Mouse (Mus musculus) right cerebral cortex, adult 2 months (tissue): Measurements from ENCODE around the gene Jrkl.

Experiments used
- DNase-seq, 2 experiments: peaks; one replicate each; pipeline ENCODE4 v3.0.0; 2021 to 2022; ENCODE audit warnings: low spot score in 2 of 2

The Jrkl gene

DNA sequence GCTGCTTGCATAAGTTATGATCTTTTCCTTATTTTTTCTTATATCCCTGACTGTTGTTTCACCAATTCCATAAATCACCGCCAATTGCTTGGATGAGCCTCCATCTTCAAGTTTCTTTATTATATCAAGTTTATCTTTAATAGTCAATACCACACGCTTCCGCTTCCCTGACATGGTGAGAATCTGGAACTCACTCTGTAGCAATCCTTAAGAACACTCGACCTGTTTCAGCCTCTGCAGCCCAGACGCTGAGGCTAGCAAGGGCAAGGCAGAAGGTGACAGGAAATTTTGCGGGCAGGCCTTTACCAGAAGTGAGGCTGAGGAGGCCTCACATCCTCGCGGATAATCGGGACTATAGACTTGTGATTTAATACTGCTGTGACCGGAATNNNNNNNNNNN is at the start of gene Jrkl:
Gene Jrkl (minus strand): TSS at position 349 of the 400 bp plus-strand sequence.
- DNase-seq, result peak; percentile 8 to 28

DNA sequence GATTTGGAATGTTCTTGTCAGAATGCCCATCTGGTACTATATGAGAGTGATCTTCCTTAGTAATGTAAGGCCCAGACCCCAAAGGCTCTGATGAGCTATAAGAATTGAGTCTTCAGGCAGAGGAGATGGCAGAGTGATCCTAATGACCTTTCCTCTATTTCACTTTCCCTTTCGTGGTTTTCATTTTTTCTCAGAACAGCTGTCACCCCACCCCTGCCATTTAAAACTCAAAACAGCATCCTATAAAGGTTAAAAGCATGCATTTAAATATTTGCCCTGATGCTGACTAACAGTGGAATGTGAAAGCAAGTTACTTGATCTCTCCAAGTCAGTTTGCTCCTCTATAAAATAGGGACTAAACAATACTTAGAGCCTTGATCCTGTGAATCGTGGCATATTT is 41.9 kb upstream of the Jrkl start:
- DNase-seq, result no peak

DNA sequence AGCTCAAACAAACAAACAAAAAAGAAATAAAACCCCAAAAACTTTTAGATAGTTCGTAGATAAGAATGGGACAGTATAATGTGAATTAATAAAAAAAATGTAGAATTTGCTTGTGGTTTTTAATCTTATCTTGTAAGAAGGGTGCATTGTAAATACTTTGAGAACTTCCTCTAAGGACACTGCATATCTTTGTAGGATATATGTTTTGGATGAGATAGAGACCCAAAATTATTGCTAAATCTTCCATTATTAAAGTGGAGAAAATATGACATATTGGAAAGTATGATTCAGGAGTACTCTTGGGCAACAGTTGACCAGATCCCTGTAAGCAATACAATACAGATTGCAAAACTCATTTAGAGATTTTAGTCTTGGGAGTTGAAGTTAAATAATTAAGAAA is 27.6 kb upstream of the Jrkl start:
- no peak for DNase-seq

DNA sequence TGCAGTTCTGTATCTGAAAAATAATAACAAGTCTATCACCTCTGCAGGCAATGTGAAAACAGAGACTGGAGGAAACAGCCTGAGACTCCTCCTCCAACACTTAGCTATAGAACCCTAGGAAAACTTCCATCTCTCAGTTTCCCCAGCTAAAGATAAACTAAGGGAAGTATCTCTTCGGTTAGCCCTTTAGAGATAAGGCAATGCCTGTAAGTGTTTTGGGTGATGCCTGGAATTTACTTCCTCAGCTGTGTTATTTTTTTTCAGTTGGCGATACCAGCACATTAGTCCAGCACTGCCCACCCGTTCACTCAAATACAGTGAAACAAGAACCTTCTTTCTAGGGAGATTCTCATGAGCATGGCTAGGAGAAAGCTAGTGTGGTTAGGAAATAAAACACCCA is 15.4 kb upstream of the Jrkl start:
- no peak for DNase-seq

DNA sequence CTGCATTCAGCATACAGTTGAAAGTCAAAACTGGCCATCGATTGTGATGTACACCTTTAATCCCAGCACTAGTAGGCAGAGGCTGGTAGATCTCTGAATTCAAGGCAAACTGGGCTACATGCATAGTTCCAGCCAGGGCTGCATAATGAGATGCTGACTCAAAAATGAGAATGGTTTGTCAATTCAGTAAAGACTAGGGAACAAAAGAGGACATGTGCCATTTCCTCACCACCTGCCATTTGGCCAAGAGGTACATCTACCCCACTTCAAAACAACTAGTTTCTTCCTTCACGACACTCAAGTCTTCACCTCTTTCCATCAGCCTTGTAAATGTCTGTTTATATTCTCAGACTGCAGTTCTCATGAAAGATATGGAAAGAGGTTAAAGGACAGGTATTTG is 12.5 kb upstream of the Jrkl start:
- no peak for DNase-seq

DNA sequence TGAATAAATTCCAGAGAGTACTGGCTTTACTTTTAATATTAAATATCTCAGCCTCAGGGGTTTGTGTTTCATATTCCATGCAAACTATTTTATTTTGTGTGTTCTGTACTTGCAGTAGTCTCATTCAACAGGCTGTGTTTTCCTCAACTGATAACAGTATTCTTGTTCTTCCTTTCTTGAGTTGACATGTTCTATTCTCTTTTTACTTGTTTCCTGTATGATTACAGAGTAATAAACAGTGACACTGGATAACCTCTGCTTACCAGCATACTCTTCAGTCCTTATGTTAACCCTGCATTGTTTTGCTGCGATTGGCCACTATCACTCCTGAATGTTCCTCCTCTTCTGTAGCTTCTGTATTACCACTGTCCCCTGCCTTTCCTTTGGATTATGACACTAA is 11.1 kb upstream of the Jrkl start:
- DNase-seq, result no peak

DNA sequence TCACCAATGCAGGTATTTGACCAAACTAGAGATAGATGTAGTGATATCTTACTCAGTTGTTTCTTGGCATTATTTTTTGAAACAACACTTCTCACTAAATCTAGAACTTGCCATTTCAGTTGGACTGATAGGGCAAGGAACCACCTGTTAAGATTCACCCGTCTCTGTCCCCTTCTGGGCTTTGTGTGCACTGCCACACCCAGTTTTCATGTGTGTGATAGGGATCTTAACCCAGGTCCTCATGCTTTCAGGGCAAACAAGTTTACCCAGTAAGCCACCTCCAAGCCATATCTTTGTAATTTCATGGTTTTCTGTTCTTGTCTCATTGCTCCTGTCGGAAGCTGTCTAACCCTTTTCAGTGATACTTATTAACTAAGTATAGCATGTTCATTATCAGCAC is 5.6 kb upstream of the Jrkl start:
- DNase-seq, result no peak

GRCm38 (mm10) chr9:13248104-13248503 is 2.5 kb upstream of the Jrkl start:
- no peak for DNase-seq

- DNase-seq, result peak; percentile 67 to 73
These were observed 1.4 kb upstream of the Jrkl start, which contains the start of gene Ccdc82 for GRCm38 (mm10) chr9:13246815-13247638. Ccdc82 (plus strand) TSS chr9:13246955.

DNA sequence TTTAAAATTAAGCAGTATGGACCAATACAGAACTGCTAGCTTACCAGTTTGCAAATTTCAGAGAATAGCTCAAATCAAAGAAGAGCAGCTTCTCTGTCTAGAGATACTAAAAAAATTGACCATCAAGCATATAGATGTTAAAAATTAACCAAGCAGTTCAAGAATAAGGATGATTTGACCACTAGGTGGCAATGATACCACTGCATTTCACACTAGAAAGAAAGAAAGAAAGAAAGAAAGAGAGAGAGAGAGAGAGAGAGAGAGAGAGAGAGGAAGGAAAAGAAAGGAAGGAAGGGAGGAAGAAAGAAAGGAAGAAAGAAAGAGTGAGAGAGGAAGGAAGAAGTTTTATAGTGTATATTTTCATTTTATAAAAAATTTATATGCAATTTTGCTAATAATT is 3.3 kb downstream of the Jrkl start:
- no peak for DNase-seq

DNA sequence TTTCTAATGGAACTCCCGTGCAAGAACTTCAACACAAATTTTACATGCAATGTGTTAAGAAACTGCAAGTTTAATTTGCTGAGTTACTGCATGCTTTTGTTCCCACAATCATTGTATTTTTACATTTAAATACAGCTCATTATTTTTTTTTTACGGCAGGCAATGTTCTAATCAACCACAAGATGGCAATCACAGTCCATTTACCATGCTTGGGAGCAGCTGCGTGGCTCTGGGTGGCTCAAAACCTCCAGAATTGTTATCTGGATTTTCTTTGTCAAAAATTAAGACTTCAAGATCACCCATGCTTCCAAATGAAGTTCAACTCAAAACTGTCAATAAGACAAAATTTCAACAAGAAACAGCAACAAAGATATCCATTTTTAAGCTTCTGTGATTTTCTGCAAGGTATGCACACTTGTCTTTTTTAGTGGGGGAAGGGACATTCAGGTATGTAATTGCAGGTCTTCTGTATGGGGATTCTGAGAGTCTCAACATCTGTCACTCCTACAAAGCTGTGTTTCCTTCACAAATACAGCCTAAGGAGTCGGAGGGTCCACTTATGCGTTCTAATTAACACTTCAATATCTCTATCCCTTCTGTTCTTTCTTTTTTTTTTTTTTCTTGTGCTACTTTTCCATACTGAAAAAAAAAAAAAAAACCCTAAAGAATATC is 13.9 kb downstream of the Jrkl start:
- DNase-seq, result peak in 1 of 2 experiments; percentile 37

DNA sequence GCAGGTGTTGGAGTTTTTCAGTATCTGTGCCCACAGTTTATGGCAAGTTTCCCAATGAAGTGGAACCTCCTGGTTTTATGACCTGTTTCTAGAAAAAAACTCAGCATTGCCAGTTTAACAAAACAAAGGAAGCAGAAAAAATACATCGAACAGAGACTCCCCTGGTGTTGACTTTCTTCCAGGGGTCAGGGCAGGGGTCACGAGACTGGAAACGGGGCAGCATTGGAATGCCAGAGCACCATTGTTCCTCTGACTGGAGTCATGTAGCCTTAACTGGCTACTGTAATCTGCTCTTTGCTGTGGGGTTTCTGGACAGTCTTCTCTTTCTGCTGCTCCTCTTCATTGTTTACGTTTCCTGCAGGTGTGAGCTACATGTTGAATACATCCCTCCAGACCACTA is 15.1 kb downstream of the Jrkl start:
- no peak for DNase-seq

DNA sequence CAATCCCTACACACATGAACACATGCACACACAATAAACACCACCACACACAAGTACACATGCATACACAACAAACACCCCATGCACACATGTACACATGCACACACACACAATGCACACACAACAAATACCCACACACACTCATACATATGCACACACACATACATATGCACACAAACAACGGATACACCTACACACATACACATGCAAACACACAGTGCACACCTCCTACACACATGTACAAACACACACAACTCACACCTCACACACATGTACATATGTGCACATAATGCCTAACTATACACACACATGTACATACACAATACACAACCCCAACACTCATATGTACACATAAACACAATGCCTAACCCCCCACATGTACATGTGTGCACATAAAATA is 19.8 kb downstream of the Jrkl start:
- DNase-seq, result no peak

GRCm38 (mm10) chr9:13206369-13206768 is 39.3 kb downstream of the Jrkl start:
- no peak for DNase-seq

DNA sequence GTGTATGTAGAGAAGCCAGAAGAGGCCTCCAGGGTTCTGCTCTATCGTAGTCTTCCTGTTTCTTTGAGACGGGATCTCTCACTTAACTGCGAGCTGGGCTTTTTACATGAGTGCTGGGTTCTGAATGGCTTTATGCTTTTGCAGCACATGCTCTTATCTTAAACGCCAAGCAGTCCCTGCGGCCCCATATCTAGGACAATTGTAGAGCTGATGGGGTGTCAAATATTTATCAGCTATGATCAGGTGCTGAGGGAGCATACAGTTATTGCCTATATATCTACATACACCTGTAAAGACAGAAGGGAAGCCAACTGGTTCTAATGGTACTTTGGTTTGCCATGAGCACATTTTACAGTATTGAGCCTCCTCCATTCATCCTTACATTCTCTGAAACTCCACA is 41.9 kb downstream of the Jrkl start:
- DNase-seq, result no peak

DNA sequence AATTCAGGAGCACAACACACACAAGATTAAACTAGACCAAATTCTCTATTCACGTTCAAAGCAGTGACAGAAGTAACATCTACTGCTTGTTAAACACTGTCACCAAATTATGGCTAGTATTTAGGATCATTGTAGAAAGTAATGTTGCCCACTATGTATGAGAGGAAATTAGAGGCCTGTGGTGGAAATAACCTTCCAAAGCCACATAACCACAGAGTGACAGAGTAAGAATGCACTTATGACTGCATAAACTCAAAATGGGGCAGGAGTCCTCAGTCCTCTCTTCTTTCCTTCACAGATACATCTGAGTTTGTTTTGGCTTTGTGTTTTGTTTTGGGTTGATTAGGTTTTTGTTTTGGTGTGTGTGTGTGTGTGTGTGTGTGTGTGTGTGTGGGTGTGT is 42.5 kb downstream of the Jrkl start:
- no peak for DNase-seq

DNA sequence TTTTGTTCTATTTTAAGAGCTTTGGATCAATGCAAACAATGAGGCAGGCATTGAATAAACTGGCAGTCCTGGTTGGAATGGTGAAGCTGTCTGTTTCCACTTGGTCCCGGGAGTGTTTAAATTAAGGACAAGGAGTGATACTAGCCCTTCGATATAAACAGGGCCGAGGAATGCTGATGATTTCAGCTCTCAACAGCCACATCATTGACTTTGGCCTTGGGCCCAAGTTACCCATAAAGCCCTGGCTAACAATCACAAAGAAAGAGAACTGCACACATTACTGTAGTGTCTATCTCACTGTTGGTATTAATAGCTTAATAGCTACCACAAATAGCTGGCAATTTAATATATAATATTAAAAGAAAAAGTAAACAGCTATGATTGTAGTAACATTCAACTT is 45.5 kb downstream of the Jrkl start:
- no peak for DNase-seq

- peak; percentile 25 to 47 for DNase-seq
These were observed 49.9 kb downstream of the Jrkl start for GRCm38 (mm10) chr9:13195762-13196161.

- peak in 1 of 2 experiments; percentile 8 for DNase-seq
These were observed 50.4 kb downstream of the Jrkl start for GRCm38 (mm10) chr9:13195268-13195667.

DNA sequence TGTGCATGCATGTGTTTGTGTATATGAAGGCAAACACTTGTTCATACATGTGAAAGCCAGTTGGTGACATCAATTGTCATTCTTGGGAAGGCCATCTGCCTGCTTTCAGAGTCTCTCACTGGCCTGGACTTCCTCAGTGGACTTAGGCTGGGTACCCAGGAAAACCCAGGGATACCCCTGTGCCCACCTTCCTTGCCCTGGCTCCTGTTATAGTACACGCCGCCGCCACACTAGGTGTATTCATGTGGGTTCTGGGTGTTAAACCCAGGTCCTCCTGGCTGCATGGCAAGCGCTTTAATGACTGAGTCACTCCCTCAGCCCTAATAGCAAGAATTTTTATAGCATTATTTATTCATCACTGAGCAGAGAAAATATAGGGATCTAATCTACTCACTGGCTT is 51.0 kb downstream of the Jrkl start:
- no peak for DNase-seq
